ENCODE assay signal across 31 mouse cellular contexts in the genomic region with DNA sequence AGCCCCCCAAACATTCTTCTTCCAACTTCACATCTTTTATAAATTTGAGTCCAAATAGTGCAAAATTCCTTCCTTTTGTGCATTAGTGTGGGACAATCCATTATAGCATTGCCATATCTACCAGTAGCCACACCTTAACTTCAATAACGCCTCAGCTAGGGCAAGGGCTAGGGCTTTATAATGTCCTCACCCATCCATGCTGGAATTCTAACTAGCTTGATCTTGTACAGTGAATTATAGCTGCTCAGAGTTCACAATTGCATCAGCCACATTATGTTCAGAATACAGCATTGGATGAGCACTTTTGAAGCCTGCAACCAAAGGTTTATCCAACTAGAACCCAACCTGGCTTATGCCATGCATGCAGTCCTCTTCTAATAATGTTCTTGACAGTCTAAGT.
"Had no signal": no experiment of that assay in that cellular context is flagged by ENCODE, and none has a peak within 500 bp of the region (broad histone marks: within the 10 kb centered on the region; RNA-seq: fewer than 3 reads in every experiment).

No protein-coding gene starts in this region.

- ATAC-seq: liver, embryonic 12.5 days; liver, postnatal 0 days; lung, postnatal 0 days; midbrain, embryonic 13.5 days; midbrain, embryonic 15.5 days; midbrain, embryonic 16.5 days had no signal

- H3K9me3 ChIP-seq: limb, embryonic 10.5 days; limb, embryonic 12.5 days; limb, embryonic 13.5 days; limb, embryonic 15.5 days; liver, embryonic 12.5 days; liver, embryonic 13.5 days; liver, embryonic 15.5 days; lung, embryonic 15.5 days; megakaryocyte, embryonic 14.5 days; midbrain, embryonic 10.5 days; midbrain, embryonic 12.5 days; midbrain, embryonic 13.5 days; midbrain, embryonic 15.5 days; neural tube, embryonic 12.5 days had no signal

- H3K9ac ChIP-seq: limb, embryonic 12.5 days; limb, embryonic 13.5 days; limb, embryonic 15.5 days; liver, embryonic 12.5 days; liver, embryonic 13.5 days; liver, embryonic 14.5 days; liver, embryonic 15.5 days; liver, postnatal 0 days; lung, embryonic 14.5 days; lung, embryonic 15.5 days; midbrain, embryonic 12.5 days; midbrain, embryonic 13.5 days; midbrain, embryonic 15.5 days; neural tube, embryonic 12.5 days had no signal

- H3K27me3 ChIP-seq: limb, embryonic 12.5 days; limb, embryonic 13.5 days; limb, embryonic 15.5 days; liver, embryonic 12.5 days; liver, embryonic 13.5 days; liver, embryonic 15.5 days; lung, embryonic 15.5 days; megakaryocyte, embryonic 14.5 days; midbrain, embryonic 12.5 days; midbrain, embryonic 13.5 days; midbrain, embryonic 15.5 days; neural tube, embryonic 12.5 days had no signal

- H3K36me3 ChIP-seq: limb, embryonic 10.5 days; limb, embryonic 12.5 days; limb, embryonic 13.5 days; limb, embryonic 15.5 days; liver, embryonic 12.5 days; liver, embryonic 13.5 days; liver, embryonic 15.5 days; lung, embryonic 15.5 days; midbrain, embryonic 10.5 days; midbrain, embryonic 12.5 days; midbrain, embryonic 13.5 days; midbrain, embryonic 15.5 days; neural tube, embryonic 12.5 days had no signal

- DNase-seq: left cerebral cortex, postnatal 4 days; liver; liver, embryonic 13.5 days; liver, postnatal 0 days; lung, adult 18-20 months; lung, adult 2 months; lung, embryonic 14.5 days; lung, postnatal 10 days; lung, postnatal 14 days; lung, postnatal 36 days; lung, postnatal 4 days had no signal

- H3K4me3 ChIP-seq: limb, embryonic 10.5 days; limb, embryonic 12.5 days; limb, embryonic 13.5 days; limb, embryonic 15.5 days; liver, embryonic 12.5 days; liver, embryonic 13.5 days; liver, embryonic 15.5 days; lung, embryonic 15.5 days; megakaryocyte, embryonic 14.5 days; midbrain, embryonic 10.5 days; midbrain, embryonic 12.5 days; midbrain, embryonic 13.5 days; midbrain, embryonic 15.5 days; myocyte; neural tube, embryonic 12.5 days had no signal

- H3K27ac ChIP-seq: limb, embryonic 10.5 days; limb, embryonic 12.5 days; limb, embryonic 13.5 days; limb, embryonic 15.5 days; liver, embryonic 12.5 days; liver, embryonic 13.5 days; liver, embryonic 14.5 days; liver, embryonic 15.5 days; lung, embryonic 15.5 days; macrophage; midbrain, embryonic 10.5 days; midbrain, embryonic 12.5 days; midbrain, embryonic 13.5 days; midbrain, embryonic 15.5 days; neural tube, embryonic 12.5 days had no signal

- H3K4me2 ChIP-seq: limb, embryonic 12.5 days; limb, embryonic 13.5 days; limb, embryonic 15.5 days; liver, embryonic 11.5 days; liver, embryonic 12.5 days; liver, embryonic 13.5 days; liver, embryonic 15.5 days; lung, embryonic 14.5 days; lung, embryonic 15.5 days; midbrain, embryonic 11.5 days; midbrain, embryonic 12.5 days; midbrain, embryonic 13.5 days; midbrain, embryonic 15.5 days; neural tube, embryonic 12.5 days had no signal

- H3K4me1 ChIP-seq: limb, embryonic 10.5 days; limb, embryonic 12.5 days; limb, embryonic 13.5 days; limb, embryonic 15.5 days; liver, embryonic 12.5 days; liver, embryonic 13.5 days; liver, embryonic 15.5 days; lung, embryonic 15.5 days; megakaryocyte, embryonic 14.5 days; midbrain, embryonic 10.5 days; midbrain, embryonic 12.5 days; midbrain, embryonic 13.5 days; midbrain, embryonic 15.5 days; neural tube, embryonic 12.5 days had no signal
